Mouse (Mus musculus) embryonic facial prominence, embryonic 11.5 days (tissue): ENCODE measurements around the gene Hip1. TPM values are rescaled to one million over a fixed set of nuclear protein-coding genes. Genes with fewer than 3 reads are reported as not detected.
"Not testable (repeated sequence)": the region's sequence is repeated elsewhere in the genome, so short reads cannot be mapped to it uniquely, and the experiment has no call there.

Source experiments
- ATAC-seq: fragments of 200-750 bp; cut with Nextera tagmentation; replicated peaks from 2 replicates; pipeline ENCODE4 v1.8.0; 2017; ENCODE audit warnings: low read depth; ENCODE audit not compliant: insufficient number of reproducible peaks, low FRiP score, low TSS enrichment
- DNase-seq: peaks from one replicate; pipeline ENCODE4 v3.0.0-alpha.2; 2015; ENCODE audit warnings: low spot score
- H3K27ac ChIP-seq: fragments of 300-500 bp; sonication (generic); replicated peaks from 2 replicates; pipeline ENCODE4 v1.5.1; 2014; ENCODE audit warnings: mild to moderate bottlenecking, low read depth, low read length, control low read depth
- H3K27me3 ChIP-seq: fragments of 300-500 bp; sonication (generic); 2 replicates; pipeline ENCODE4 v1.6.1; 2014; ENCODE audit warnings: mild to moderate bottlenecking, low read length, moderate library complexity, mixed read lengths; ENCODE audit not compliant: control insufficient read depth, insufficient read depth
- H3K36me3 ChIP-seq: fragments of 300-500 bp; sonication (generic); replicated peaks from 2 replicates; pipeline ENCODE4 v1.6.1; 2014; ENCODE audit warnings: low read depth, mild to moderate bottlenecking, low read length, moderate library complexity, mixed read lengths; ENCODE audit not compliant: control insufficient read depth, insufficient read depth
- H3K4me1 ChIP-seq: fragments of 300-500 bp; sonication (generic); 2 replicates; pipeline ENCODE4 v1.6.1; 2014; ENCODE audit warnings: low read length, mixed read lengths; ENCODE audit not compliant: control insufficient read depth, insufficient read depth
- H3K4me2 ChIP-seq: fragments of 300-500 bp; sonication (generic); 2 replicates; pipeline ENCODE4 v1.6.1; 2014; ENCODE audit warnings: low read depth, mild to moderate bottlenecking, control low read depth, low read length, moderate library complexity
- H3K4me3 ChIP-seq: fragments of 300-500 bp; sonication (generic); 2 replicates; pipeline ENCODE4 v1.5.1; 2014; ENCODE audit warnings: low read depth, low read length, control low read depth
- H3K9ac ChIP-seq: fragments of 300-500 bp; sonication (generic); replicated peaks from 2 replicates; pipeline ENCODE4 v1.6.1; 2014; ENCODE audit warnings: mild to moderate bottlenecking, control low read depth, low read length
- H3K9me3 ChIP-seq: fragments of 300-500 bp; sonication (generic); replicated peaks from 2 replicates; pipeline ENCODE4 v1.6.1; 2016; ENCODE audit warnings: mild to moderate bottlenecking, low read length, inconsistent platforms, mixed read lengths; ENCODE audit not compliant: control insufficient read depth
- WGBS: fragments of 180-500 bp; shearing (Covaris S2); extraction: QIAGEN DNeasy Blood & Tissue Kit; methylation state at CpG from one replicate; pipeline ENCODE4 v1.1.7; 2014; 5-methylcytosine and 5-hydroxymethylcytosine counted together
- polyA plus RNA-seq: library from polyadenylated mRNA; unstranded; fragments of >200 nt; fragmentation: Nextera tagmentation; extraction: Ambion mirVana; gene quantifications from 2 replicates; pipeline ENCODE4 v1.2.1, GENCODE M21; 2014

Gene Hip1
- polyA plus RNA-seq, 1 experiment from 2014 or later = 35.3 TPM

- ATAC-seq (no peak), DNase-seq (no peak)
- no peak overlapping the region for H3K27ac ChIP-seq
- no peak overlapping the region for H3K4me2 ChIP-seq
- H3K4me3 ChIP-seq = no peak overlapping the region
- H3K4me1 ChIP-seq = peaks cover 4% of the 10 kb centered on the region; the same call in 1 of the 2 replicates
- H3K27me3 ChIP-seq = no peaks in the 10 kb centered on the region
- H3K9ac ChIP-seq = no peak overlapping the region
- no peaks in the 10 kb centered on the region for H3K36me3 ChIP-seq
- no peaks in the 10 kb centered on the region for H3K9me3 ChIP-seq
- 89% methylated on average over 3 of the region's 3 CpGs for WGBS
These were observed 59.6 kb downstream of the Hip1 start for GRCm38 (mm10) chr5:135485289-135485688.

- not testable (repeated sequence) for DNase-seq, ATAC-seq, H3K27ac ChIP-seq, H3K36me3 ChIP-seq, H3K27me3 ChIP-seq, H3K4me3 ChIP-seq, H3K9ac ChIP-seq, H3K4me1 ChIP-seq, H3K9me3 ChIP-seq, H3K4me2 ChIP-seq
- 94% methylated on average over 6 of the region's 6 CpGs for WGBS
These were observed 61.1 kb downstream of the Hip1 start for GRCm38 (mm10) chr5:135483865-135484264.

GRCm38 (mm10) chr5:135478877-135479600 lies 65.9 kb downstream of the Hip1 start:
- no peak for ATAC-seq
- DNase-seq = no peak

GRCm38 (mm10) chr5:135476199-135476598 lies 68.7 kb downstream of the Hip1 start:
- H3K9ac ChIP-seq = no peak overlapping the region
- H3K4me2 ChIP-seq = no peak overlapping the region
- ATAC-seq (no peak), DNase-seq (no peak)
- WGBS = 92% methylated on average over 5 of the region's 5 CpGs
- no peaks in the 10 kb centered on the region for H3K27me3 ChIP-seq
- no peaks in the 10 kb centered on the region for H3K4me1 ChIP-seq
- no peaks in the 10 kb centered on the region; the same call in 1 of the 2 replicates for H3K36me3 ChIP-seq
- H3K27ac ChIP-seq = no peak overlapping the region
- no peak overlapping the region for H3K4me3 ChIP-seq
- H3K9me3 ChIP-seq = no peaks in the 10 kb centered on the region

More at GRCm38 (mm10) chr5:135478877-135479600, 65.9 kb downstream of the Hip1 start:
- Histone ChIP-seq H3K4me2 (no peak overlapping the region), H3K9ac (no peak overlapping the region), H3K4me3 (no peak overlapping the region), H3K36me3 (no peaks in the 10 kb centered on the region), H3K4me1 (no peaks in the 10 kb centered on the region), H3K9me3 (no peaks in the 10 kb centered on the region), H3K27me3 (no peaks in the 10 kb centered on the region), H3K27ac (no peak overlapping the region)
- WGBS = 95% methylated on average over 11 of the region's 12 CpGs

- Histone ChIP-seq H3K4me1 (no peaks in the 10 kb centered on the region), H3K36me3 (no peaks in the 10 kb centered on the region; the same call in 1 of the 2 replicates), H3K4me2 (no peak overlapping the region), H3K9me3 (no peaks in the 10 kb centered on the region), H3K27me3 (no peaks in the 10 kb centered on the region), H3K4me3 (no peak overlapping the region), H3K27ac (no peak overlapping the region), H3K9ac (no peak overlapping the region)
- DNase-seq = no peak
- WGBS = 82% methylated on average over 6 of the region's 6 CpGs
- no peak for ATAC-seq
These were observed 72.5 kb downstream of the Hip1 start for GRCm38 (mm10) chr5:135472405-135472804.

GRCm38 (mm10) chr5:135471747-135472146 lies 73.2 kb downstream of the Hip1 start:
- WGBS = 92% methylated on average over 4 of the region's 4 CpGs
- Histone ChIP-seq H3K4me1 (no peaks in the 10 kb centered on the region), H3K4me2 (no peak overlapping the region), H3K27me3 (no peaks in the 10 kb centered on the region), H3K9ac (no peak overlapping the region), H3K36me3 (no peaks in the 10 kb centered on the region; the same call in 1 of the 2 replicates), H3K4me3 (no peak overlapping the region), H3K27ac (no peak overlapping the region), H3K9me3 (no peaks in the 10 kb centered on the region)
- ATAC-seq (no peak), DNase-seq (no peak)

- Histone ChIP-seq H3K9ac (no peak overlapping the region), H3K36me3 (no peaks in the 10 kb centered on the region; the same call in 1 of the 2 replicates), H3K27ac (no peak overlapping the region), H3K4me1 (no peaks in the 10 kb centered on the region; the same call in 1 of the 2 replicates), H3K4me2 (no peak overlapping the region), H3K4me3 (no peak overlapping the region), H3K27me3 (no peaks in the 10 kb centered on the region), H3K9me3 (no peaks in the 10 kb centered on the region)
- no peak for DNase-seq
- ATAC-seq = no peak
- WGBS = 94% methylated on average over 6 of the region's 6 CpGs
These were observed 76.6 kb downstream of the Hip1 start for GRCm38 (mm10) chr5:135468280-135468679.

- 0 out of 2 replicates have a peak overlapping the region, but pooled peaks have one; percentile 10 for H3K4me2 ChIP-seq
- H3K4me1 ChIP-seq = no peaks in the 10 kb centered on the region; the same call in 1 of the 2 replicates
- no peak overlapping the region for H3K4me3 ChIP-seq
- DNase-seq (peak; percentile 10), ATAC-seq (no peak)
- H3K27me3 ChIP-seq = no peaks in the 10 kb centered on the region
- H3K27ac ChIP-seq = peak overlapping the region; percentile 62
- H3K36me3 ChIP-seq = no peaks in the 10 kb centered on the region
- H3K9ac ChIP-seq = 0 out of 2 replicates have a peak overlapping the region, but pooled peaks have one; percentile 1
- no peaks in the 10 kb centered on the region for H3K9me3 ChIP-seq
- 34% methylated on average over 7 of the region's 7 CpGs for WGBS
These were observed 79.1 kb downstream of the Hip1 start for GRCm38 (mm10) chr5:135465833-135466291.
